Mouse (Mus musculus) lung, embryonic 16.5 days (tissue): ENCODE data around the gene Trip4. TPM values are rescaled to one million over a fixed set of nuclear protein-coding genes. Genes with fewer than 3 reads are reported as not detected.
"Not testable (repeated sequence)": the region's sequence is repeated elsewhere in the genome, so short reads cannot be mapped to it uniquely, and the experiment has no call there.

Experiments
- ATAC-seq: fragments of 200-750 bp; cut with Nextera tagmentation; 2 replicates; pipeline ENCODE4 v1.8.0; 2017; ENCODE audit warnings: low read depth, mild to moderate bottlenecking, moderate library complexity
- H3K27ac ChIP-seq: fragments of 300-500 bp; sonication (generic); 2 replicates; pipeline ENCODE4 v1.5.1; 2014; ENCODE audit warnings: mild to moderate bottlenecking, control low read depth, low read length
- H3K27me3 ChIP-seq: fragments of 300-500 bp; sonication (generic); 2 replicates; pipeline ENCODE4 v1.6.1; 2014; ENCODE audit warnings: low read depth, low read length, mixed read lengths; ENCODE audit not compliant: control insufficient read depth, insufficient read depth
- H3K36me3 ChIP-seq: fragments of 300-500 bp; sonication (generic); 2 replicates; pipeline ENCODE4 v1.6.1; 2014; ENCODE audit warnings: low read length; ENCODE audit not compliant: control insufficient read depth, insufficient read depth
- H3K4me1 ChIP-seq: fragments of 300-500 bp; sonication (generic); replicated peaks from 2 replicates; pipeline ENCODE4 v1.6.1; 2014; ENCODE audit warnings: low read length, mixed read lengths; ENCODE audit not compliant: control insufficient read depth, insufficient read depth
- H3K4me2 ChIP-seq: fragments of 300-500 bp; sonication (generic); 2 replicates; pipeline ENCODE4 v1.6.1; 2014; ENCODE audit warnings: low read depth, low read length, control low read depth
- H3K4me3 ChIP-seq: fragments of 300-500 bp; sonication (generic); 2 replicates; pipeline ENCODE4 v1.5.1; 2014; ENCODE audit warnings: mild to moderate bottlenecking, low read length, control low read depth
- H3K9ac ChIP-seq: fragments of 300-500 bp; sonication (generic); 2 replicates; pipeline ENCODE4 v1.6.1; 2014; ENCODE audit warnings: low read length, control low read depth
- H3K9me3 ChIP-seq: fragments of 300-500 bp; sonication (generic); 2 replicates; pipeline ENCODE4 v1.6.1; 2016; ENCODE audit warnings: low read length; ENCODE audit not compliant: control insufficient read depth
- WGBS: fragments of 180-500 bp; shearing (Covaris S2); extraction: QIAGEN DNeasy Blood & Tissue Kit; methylation state at CpG from one replicate; pipeline ENCODE4 v1.1.7; 2014; 5-methylcytosine and 5-hydroxymethylcytosine counted together
- polyA plus RNA-seq: library from polyadenylated mRNA; unstranded; fragments of >200 nt; fragmentation: Nextera tagmentation; extraction: Ambion mirVana; gene quantifications from 2 replicates; pipeline ENCODE4 v1.2.1, GENCODE M21; 2015

Trip4 gene
- polyA plus RNA-seq, 1 experiment from 2014 or later = 33.1 TPM

GRCm38 (mm10) chr9:65791846-65792245 lies 116.7 kb downstream of the Trip4 start:
- no peak for ATAC-seq
- Histone ChIP-seq H3K9ac (no peak overlapping the region), H3K4me1 (peaks cover 25% of the 10 kb centered on the region)

DNA sequence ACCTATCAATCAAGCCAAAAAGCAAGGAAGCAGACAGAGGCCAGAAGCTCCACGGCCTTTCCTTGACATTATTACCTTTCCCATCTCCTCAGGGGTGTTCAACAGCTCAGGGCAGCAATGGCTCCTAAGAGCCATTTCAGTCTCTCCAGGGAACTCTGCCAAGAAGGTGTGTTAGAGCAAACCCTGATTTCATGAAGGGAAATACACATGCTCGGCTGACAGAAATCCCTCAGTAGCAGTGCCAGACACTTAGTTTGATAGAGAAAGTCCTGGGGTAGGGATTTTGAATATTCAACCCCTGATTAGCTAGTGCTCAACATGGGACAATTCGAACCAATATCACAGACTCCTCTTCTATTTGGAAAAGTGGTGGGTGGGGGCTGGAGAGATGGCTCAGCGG lies 117.5 kb downstream of the Trip4 start:
- ATAC-seq = no peak
- Histone ChIP-seq H3K4me2 (no peak overlapping the region), H3K9ac (no peak overlapping the region), H3K4me3 (no peak overlapping the region), H3K36me3 (peaks cover 2% of the 10 kb centered on the region; the same call in 1 of the 2 replicates), H3K4me1 (peaks cover 26% of the 10 kb centered on the region), H3K27me3 (no peaks in the 10 kb centered on the region), H3K27ac (no peak overlapping the region), H3K9me3 (no peaks in the 10 kb centered on the region)
- WGBS = 55% methylated on average over 4 of the region's 4 CpGs

More at GRCm38 (mm10) chr9:65791846-65792245, 116.7 kb downstream of the Trip4 start:
- no peaks in the 10 kb centered on the region for H3K27me3 ChIP-seq
- no peak overlapping the region for H3K4me2 ChIP-seq
- H3K4me3 ChIP-seq = no peak overlapping the region
- H3K36me3 ChIP-seq = peaks cover 2% of the 10 kb centered on the region; the same call in 1 of the 2 replicates
- no peak overlapping the region for H3K27ac ChIP-seq
- H3K9me3 ChIP-seq = no peaks in the 10 kb centered on the region

- ATAC-seq = no peak
- Histone ChIP-seq H3K4me2 (no peak overlapping the region), H3K27me3 (no peaks in the 10 kb centered on the region), H3K4me3 (no peak overlapping the region), H3K36me3 (peaks cover 2% of the 10 kb centered on the region; the same call in 1 of the 2 replicates), H3K4me1 (peaks cover 26% of the 10 kb centered on the region), H3K27ac (no peak overlapping the region), H3K9ac (no peak overlapping the region), H3K9me3 (no peaks in the 10 kb centered on the region)
- WGBS = 89% methylated on average over 3 of the region's 3 CpGs
These were observed 118.8 kb downstream of the Trip4 start for GRCm38 (mm10) chr9:65789788-65790187.

DNA sequence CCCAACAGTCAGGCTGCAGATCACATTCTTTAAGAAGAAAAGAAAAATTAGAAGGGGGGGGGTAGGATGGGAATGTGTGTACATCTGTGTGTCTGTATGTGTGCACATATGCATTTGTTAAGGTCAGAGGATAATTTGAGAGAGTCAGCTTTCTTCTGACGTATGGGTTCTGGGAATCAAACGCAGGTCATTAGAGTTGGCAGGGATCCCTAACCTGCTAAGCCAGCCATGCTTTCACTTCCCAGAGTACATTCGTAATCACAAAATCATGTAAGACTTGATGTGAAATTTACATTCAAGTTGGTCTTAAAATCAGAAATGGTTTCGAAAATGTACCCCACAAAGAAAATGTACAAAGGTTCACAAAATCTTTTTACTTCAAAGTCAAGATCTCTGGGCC lies 120.0 kb downstream of the Trip4 start:
- 63% methylated on average over 4 of the region's 4 CpGs for whole genome bisulfite sequencing
- Histone ChIP-seq H3K4me1 (peaks cover 26% of the 10 kb centered on the region), H3K4me2 (no peak overlapping the region), H3K9ac (no peak overlapping the region), H3K4me3 (no peak overlapping the region), H3K27ac (no peak overlapping the region), H3K27me3 (no peaks in the 10 kb centered on the region), H3K9me3 (no peaks in the 10 kb centered on the region), H3K36me3 (no peaks in the 10 kb centered on the region)
- ATAC-seq = 0 out of 2 replicates have a peak, but pooled peaks have one; percentile 43

DNA sequence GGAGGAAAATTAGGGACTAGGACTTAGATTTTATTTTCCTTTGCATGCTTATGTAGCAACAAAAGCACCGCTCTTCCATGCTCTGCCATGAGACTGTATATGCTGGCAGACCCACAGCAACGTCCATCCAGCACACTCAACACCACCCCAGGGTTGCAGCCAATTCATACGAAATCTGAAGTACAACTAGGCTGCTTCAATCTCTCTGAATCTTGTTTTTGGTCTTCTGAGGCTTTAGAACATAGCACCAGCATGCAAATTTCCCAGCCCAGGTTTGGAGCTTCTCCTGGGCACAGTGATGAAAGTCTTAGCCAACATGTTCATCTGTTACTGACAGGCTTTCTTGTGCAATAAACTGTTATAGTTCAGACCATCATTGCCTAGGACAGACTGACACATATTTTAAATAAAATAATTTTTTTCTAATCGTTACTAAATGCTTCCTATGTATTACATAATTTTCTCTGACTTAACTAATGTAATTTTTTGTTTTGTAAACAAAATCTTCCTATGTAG lies 120.7 kb downstream of the Trip4 start:
- 53% methylated on average over 4 of the region's 4 CpGs for WGBS
- peak overlapping the region; percentile 14; the same call in 1 of the 2 replicates for H3K9ac ChIP-seq
- no peak overlapping the region for H3K4me3 ChIP-seq
- no peaks in the 10 kb centered on the region for H3K27me3 ChIP-seq
- no peak for ATAC-seq
- no peaks in the 10 kb centered on the region for H3K9me3 ChIP-seq
- H3K4me1 ChIP-seq = peaks cover 26% of the 10 kb centered on the region
- H3K36me3 ChIP-seq = no peaks in the 10 kb centered on the region
- H3K4me2 ChIP-seq = no peak overlapping the region
- peak overlapping the region; percentile 28 for H3K27ac ChIP-seq

DNA sequence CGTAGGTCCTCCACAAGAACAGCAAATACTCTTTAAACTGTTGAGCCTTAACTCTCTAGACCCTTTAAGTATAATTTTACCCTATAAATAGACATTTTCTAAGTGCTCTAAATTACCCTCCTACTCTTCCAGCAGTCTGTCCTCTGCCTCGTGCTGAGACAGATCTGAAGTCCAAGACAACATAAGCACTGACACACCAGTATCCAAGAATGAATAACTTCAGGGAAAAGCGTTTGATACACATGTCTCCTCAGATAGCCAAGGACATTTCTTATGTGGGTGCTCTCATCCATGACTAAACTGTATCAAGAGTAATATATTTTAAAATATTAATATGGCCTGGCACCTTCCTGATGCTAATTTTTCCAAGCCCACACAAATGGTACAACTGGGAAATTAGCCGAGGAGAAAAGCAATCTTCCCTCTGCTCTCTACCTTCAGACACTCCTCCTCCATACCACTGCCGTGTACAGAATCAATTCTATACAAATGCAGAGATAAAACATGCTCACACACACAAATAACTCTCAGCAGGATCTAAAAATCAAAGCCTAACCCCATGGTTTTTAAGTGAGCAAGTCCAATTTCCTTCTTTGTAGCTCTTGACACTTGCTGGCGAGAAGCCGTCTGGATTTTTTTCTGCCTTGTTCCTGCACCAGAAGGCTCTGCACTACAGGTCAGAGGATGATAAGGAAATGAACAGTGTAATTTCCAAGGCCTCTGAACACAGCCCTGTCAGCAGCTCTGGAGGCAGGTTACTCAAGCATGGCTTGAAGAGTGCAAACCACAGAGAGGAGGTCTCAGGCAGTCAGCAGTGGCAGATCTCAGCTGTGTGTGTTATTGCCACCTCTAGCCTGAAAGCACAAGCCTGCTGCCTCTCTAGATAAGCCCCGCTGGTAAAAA lies 121.5 kb downstream of the Trip4 start:
- Histone ChIP-seq H3K36me3 (no peaks in the 10 kb centered on the region), H3K4me3 (no peak overlapping the region), H3K27me3 (no peaks in the 10 kb centered on the region), H3K4me1 (peaks cover 24% of the 10 kb centered on the region), H3K4me2 (no peak overlapping the region), H3K27ac (peak overlapping the region; percentile 28), H3K9me3 (no peaks in the 10 kb centered on the region), H3K9ac (peak overlapping the region; percentile 14; the same call in 1 of the 2 replicates)
- ATAC-seq = peak; percentile 61
- WGBS = 35% methylated on average over 8 of the region's 8 CpGs

GRCm38 (mm10) chr9:65785772-65786368 lies 122.7 kb downstream of the Trip4 start:
- no peak for ATAC-seq
- no peaks in the 10 kb centered on the region for H3K9me3 ChIP-seq
- no peak overlapping the region for H3K27ac ChIP-seq
- no peaks in the 10 kb centered on the region for H3K27me3 ChIP-seq
- no peak overlapping the region for H3K4me3 ChIP-seq
- H3K4me1 ChIP-seq = peaks cover 16% of the 10 kb centered on the region
- WGBS = 61% methylated on average over 4 of the region's 4 CpGs
- H3K36me3 ChIP-seq = no peaks in the 10 kb centered on the region
- no peak overlapping the region for H3K9ac ChIP-seq
- no peak overlapping the region for H3K4me2 ChIP-seq

DNA sequence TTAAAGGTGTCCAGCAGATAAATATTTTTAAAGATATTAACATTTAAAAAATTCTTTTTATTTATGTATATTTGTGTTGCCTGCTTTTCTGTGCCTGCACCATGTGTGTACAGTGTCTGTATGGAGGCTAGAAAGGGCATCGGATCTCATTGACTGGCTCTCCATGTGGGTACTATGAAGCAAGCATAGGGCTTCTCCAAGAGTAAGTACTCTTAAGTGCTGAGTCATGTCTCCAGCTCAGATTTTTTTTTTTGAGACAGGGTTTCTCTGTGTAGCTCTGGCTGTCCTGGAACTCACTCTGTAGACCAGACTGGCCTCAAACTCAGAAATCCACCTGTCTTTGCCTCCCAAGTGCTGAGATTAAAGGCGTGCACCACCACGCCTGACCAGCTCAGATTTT lies 129.0 kb downstream of the Trip4 start:
- not testable (repeated sequence) for H3K27ac ChIP-seq, H3K4me2 ChIP-seq, H3K4me1 ChIP-seq, H3K4me3 ChIP-seq, ATAC-seq, H3K27me3 ChIP-seq, H3K9ac ChIP-seq, H3K36me3 ChIP-seq, H3K9me3 ChIP-seq
- WGBS = 79% methylated on average over 3 of the region's 3 CpGs
